Mouse (Mus musculus): Measurements from ENCODE around the gene Naxd. TPM values are rescaled to one million over a fixed set of nuclear protein-coding genes. Genes with fewer than 3 reads are reported as not detected.

Naxd gene
- total and polyA plus RNA-seq, 3 experiments, result 54.8 to 72.3 TPM; not detected in 1

DNA sequence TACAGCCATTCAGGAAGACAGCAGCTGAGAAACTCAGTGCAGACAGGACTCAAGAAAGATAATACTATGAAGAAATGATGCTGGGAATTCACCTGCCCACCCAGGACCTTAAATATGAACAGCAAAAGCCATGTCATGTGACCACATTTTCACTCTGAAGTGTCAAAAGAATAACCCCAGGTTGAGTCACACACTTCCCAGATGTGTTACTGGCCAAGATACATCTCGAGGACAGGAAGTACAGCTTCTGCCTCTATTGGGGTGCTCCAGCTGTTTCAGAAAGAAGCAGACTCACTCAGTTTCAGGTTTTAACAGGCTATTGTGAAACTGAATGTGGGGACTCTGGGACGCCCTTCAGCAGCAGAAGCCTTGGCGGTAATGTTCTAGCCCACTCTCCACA, 44.7 kb upstream of the Naxd start:
- Histone ChIP-seq H3K9me3 (replicated peaks; ENCODE audit: insufficient read depth, low read length) (no peaks in the 10 kb centered on the region), H3K4me1 (ENCODE audit: control insufficient read depth in 1 of 2, insufficient read depth in 2 of 2, low read length in 2 of 2) (peaks cover 0 to 7% of the 10 kb centered on the region in 2 experiments; a peak in 1 of 4 replicates), H3K4me3 (ENCODE audit: control insufficient read depth in 1 of 2, insufficient read depth in 1 of 2, low read depth in 2 of 2, low read length in 2 of 2) (no peak overlapping the region), H3K27ac (ENCODE audit: control insufficient read depth, low read depth, low read length) (no peak overlapping the region), H3K36me3 (ENCODE audit: control insufficient read depth in 1 of 2, insufficient read depth in 2 of 2, low read length in 2 of 2) (peaks cover 0 to 7% of the 10 kb centered on the region in 2 experiments; a peak in 2 of 4 replicates), H3K79me2 (ENCODE audit: control insufficient read depth, insufficient read depth, low read length, poor library complexity) (no peaks in the 10 kb centered on the region), H3K9ac (ENCODE audit: control insufficient read depth, low read depth, low read length, poor library complexity, severe bottlenecking) (no peak overlapping the region), H3K27me3 (ENCODE audit: control insufficient read depth in 1 of 2, insufficient read depth in 2 of 2, low read length in 2 of 2) (no peaks in the 10 kb centered on the region)
- TF ChIP-seq UBTF (IDR thresholded peaks at IDR 0.05; ENCODE audit: borderline replicate concordance, insufficient read depth, low read depth, low read length) (no peak), USF1 (IDR thresholded peaks at IDR 0.05; ENCODE audit: low read depth, low read length) (0 out of 2 replicates have a peak, but pooled peaks have one; percentile 4)
- peak; percentile 26 for DNase-seq (ENCODE audit: low read depth, low spot score)

DNA sequence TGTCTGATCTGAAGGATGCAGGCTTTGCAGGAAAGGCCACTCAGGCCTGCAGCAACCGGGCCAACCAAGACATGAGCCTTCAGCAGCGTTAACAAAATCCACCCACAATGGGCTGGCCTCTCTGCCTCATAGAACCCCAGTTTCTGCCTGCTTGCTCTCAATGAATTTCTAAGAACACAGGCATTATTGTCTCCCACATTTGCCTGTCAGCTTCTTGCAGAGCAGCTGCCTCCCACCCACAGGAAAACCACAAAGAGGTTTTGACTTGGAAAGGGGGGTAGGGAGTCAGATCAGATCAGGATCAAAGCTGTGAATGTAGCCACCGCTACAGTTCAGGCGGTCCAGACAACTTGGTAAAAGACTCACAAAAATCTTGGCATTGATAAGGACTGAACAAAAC, 44.3 kb upstream of the Naxd start:
- TF ChIP-seq EP300 (IDR thresholded peaks at IDR 0.05; ENCODE audit: low read depth in 1 of 2, low read length in 2 of 2) (0 out of 4 replicates have a peak, but pooled peaks of 1 of the 2 experiments have one; percentile 21), ELF1 (IDR thresholded peaks at IDR 0.05; ENCODE audit: low read depth, low read length) (no peak)
- Histone ChIP-seq H3K79me2 (ENCODE audit: control insufficient read depth, insufficient read depth, low read length, poor library complexity) (no peaks in the 10 kb centered on the region), H3K4me3 (ENCODE audit: control insufficient read depth in 1 of 2, insufficient read depth in 1 of 2, low read depth in 2 of 2, low read length in 2 of 2) (no peak overlapping the region), H3K9me3 (replicated peaks; ENCODE audit: insufficient read depth, low read length) (no peaks in the 10 kb centered on the region), H3K4me1 (ENCODE audit: control insufficient read depth in 1 of 2, insufficient read depth in 2 of 2, low read length in 2 of 2) (peaks cover 0 to 7% of the 10 kb centered on the region in 2 experiments; a peak in 1 of 4 replicates), H3K36me3 (ENCODE audit: control insufficient read depth in 1 of 2, insufficient read depth in 2 of 2, low read length in 2 of 2) (peaks cover 0 to 7% of the 10 kb centered on the region in 2 experiments; a peak in 2 of 4 replicates), H3K9ac (ENCODE audit: control insufficient read depth, low read depth, low read length, poor library complexity, severe bottlenecking) (no peak overlapping the region), H3K27me3 (ENCODE audit: control insufficient read depth in 1 of 2, insufficient read depth in 2 of 2, low read length in 2 of 2) (no peaks in the 10 kb centered on the region), H3K27ac (ENCODE audit: control insufficient read depth, low read depth, low read length) (no peak overlapping the region)
- peak; percentile 27 for DNase-seq (ENCODE audit: low read depth, low spot score)

- no peak for TF ChIP-seq BHLHE40 (IDR thresholded peaks at IDR 0.05; ENCODE audit: borderline replicate concordance, low read depth, low read length)
- TF ChIP-seq ZC3H11A (IDR thresholded peaks at IDR 0.05; ENCODE audit: low read depth, low read length), result no peak
- TF ChIP-seq MYC (IDR thresholded peaks at IDR 0.05; ENCODE audit: low read depth, low read length), result no peak
- H3K4me3 ChIP-seq (ENCODE audit: control insufficient read depth in 1 of 2, insufficient read depth in 1 of 2, low read depth in 2 of 2, low read length in 2 of 2), result no peak overlapping the region
- no peak for DNase-seq (ENCODE audit: low read depth, low spot score)
- H3K9me3 ChIP-seq (replicated peaks; ENCODE audit: insufficient read depth, low read length), result no peaks in the 10 kb centered on the region
- no peaks in the 10 kb centered on the region for H3K79me2 ChIP-seq (ENCODE audit: control insufficient read depth, insufficient read depth, low read length, poor library complexity)
- peaks cover 0 to 7% of the 10 kb centered on the region in 2 experiments; a peak in 2 of 4 replicates for H3K36me3 ChIP-seq (ENCODE audit: control insufficient read depth in 1 of 2, insufficient read depth in 2 of 2, low read length in 2 of 2)
- H3K27ac ChIP-seq (ENCODE audit: control insufficient read depth, low read depth, low read length), result no peak overlapping the region
- H3K27me3 ChIP-seq (ENCODE audit: control insufficient read depth in 1 of 2, insufficient read depth in 2 of 2, low read length in 2 of 2), result no peaks in the 10 kb centered on the region
- H3K9ac ChIP-seq (ENCODE audit: control insufficient read depth, low read depth, low read length, poor library complexity, severe bottlenecking), result no peak overlapping the region
- H3K4me1 ChIP-seq (ENCODE audit: control insufficient read depth in 1 of 2, insufficient read depth in 2 of 2, low read length in 2 of 2), result peaks cover 0 to 7% of the 10 kb centered on the region in 2 experiments; a peak in 1 of 4 replicates
Observed at GRCm38 (mm10) chr8:11454228-11454627, 43.1 kb upstream of the Naxd start.

- Histone ChIP-seq H3K36me3 (ENCODE audit: control insufficient read depth in 1 of 2, insufficient read depth in 2 of 2, low read length in 2 of 2) (peaks cover 0 to 9% of the 10 kb centered on the region in 2 experiments; a peak in 2 of 4 replicates), H3K79me2 (ENCODE audit: control insufficient read depth, insufficient read depth, low read length, poor library complexity) (no peaks in the 10 kb centered on the region), H3K27me3 (ENCODE audit: control insufficient read depth in 1 of 2, insufficient read depth in 2 of 2, low read length in 2 of 2) (no peaks in the 10 kb centered on the region), H3K9me3 (replicated peaks; ENCODE audit: insufficient read depth, low read length) (no peaks in the 10 kb centered on the region), H3K4me1 (ENCODE audit: control insufficient read depth in 1 of 2, insufficient read depth in 2 of 2, low read length in 2 of 2) (peaks cover 0 to 5% of the 10 kb centered on the region in 2 experiments; a peak in 1 of 4 replicates), H3K9ac (ENCODE audit: control insufficient read depth, low read depth, low read length, poor library complexity, severe bottlenecking) (no peak overlapping the region), H3K27ac (ENCODE audit: control insufficient read depth, low read depth, low read length) (no peak overlapping the region), H3K4me3 (ENCODE audit: control insufficient read depth in 1 of 2, insufficient read depth in 1 of 2, low read depth in 2 of 2, low read length in 2 of 2) (no peak overlapping the region)
- DNase-seq (ENCODE audit: low read depth, low spot score), result no peak
- TF ChIP-seq TCF12 (IDR thresholded peaks at IDR 0.05; ENCODE audit: low read depth, low read length), result no peak
- TF ChIP-seq EP300 (IDR thresholded peaks at IDR 0.05; ENCODE audit: low read depth in 1 of 2, low read length in 2 of 2), result no peak
- no peak for TF ChIP-seq RCOR1 (IDR thresholded peaks at IDR 0.05; ENCODE audit: low read depth, low read length)
- TF ChIP-seq E2F4 (IDR thresholded peaks at IDR 0.05; ENCODE audit: borderline replicate concordance, low read depth, low read length), result no peak
- no peak for TF ChIP-seq CTCF (IDR thresholded peaks at IDR 0.05 in 2 of 3, conservative IDR thresholded peaks at IDR 0.05 in 1 of 3; ENCODE audit: control insufficient read depth in 1 of 3, insufficient read depth in 1 of 3, low read depth in 2 of 3, low read length in 3 of 3, poor library complexity in 1 of 3, severe bottlenecking in 1 of 3)
- TF ChIP-seq MAX (IDR thresholded peaks at IDR 0.05; ENCODE audit: low read length), result no peak
- TF ChIP-seq ETS1 (IDR thresholded peaks at IDR 0.05; ENCODE audit: low read depth, low read length), result no peak
- no peak for TF ChIP-seq MYC (IDR thresholded peaks at IDR 0.05; ENCODE audit: low read depth, low read length)
- no peak for TF ChIP-seq CHD2 (IDR thresholded peaks at IDR 0.05; ENCODE audit: low read length)
- no peak for TF ChIP-seq GABPA (IDR thresholded peaks at IDR 0.05; ENCODE audit: low read depth, low read length)
- TF ChIP-seq MYB (IDR thresholded peaks at IDR 0.05; ENCODE audit: low read depth, low read length), result no peak
- TF ChIP-seq POLR2AphosphoS2 (IDR thresholded peaks at IDR 0.05; ENCODE audit: low read length), result no peak
- TF ChIP-seq TBP (IDR thresholded peaks at IDR 0.05; ENCODE audit: low read depth, low read length), result no peak
- TF ChIP-seq ZMIZ1 (IDR thresholded peaks at IDR 0.05; ENCODE audit: low read depth, low read length), result no peak
- no peak for TF ChIP-seq CHD1 (IDR thresholded peaks at IDR 0.05; ENCODE audit: low read depth, low read length)
Observed at GRCm38 (mm10) chr8:11457278-11457677, 40.0 kb upstream of the Naxd start.

Measured in MEL (cell line).